26 mouse cellular contexts compared by ENCODE assay signal in the genomic region with DNA sequence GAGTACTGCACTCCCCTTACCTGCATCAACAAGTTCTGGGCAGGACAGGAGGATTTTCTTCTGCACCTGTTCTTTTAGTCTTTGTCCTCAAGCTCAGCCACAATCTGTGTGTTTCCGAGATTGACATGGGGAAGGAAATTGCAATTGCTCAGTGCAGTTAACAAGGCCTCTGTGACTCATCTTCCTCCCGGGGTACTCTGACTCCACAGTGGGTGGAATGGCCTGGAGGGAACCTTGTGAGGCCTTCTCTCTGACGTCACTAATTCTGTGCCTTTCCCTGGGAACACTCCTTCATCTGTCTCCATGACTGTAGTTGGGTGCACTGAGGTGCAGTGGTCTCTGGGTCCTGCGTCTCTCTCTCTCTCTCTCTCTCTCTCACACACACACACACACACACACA. TPM values are rescaled to one million over a fixed set of nuclear protein-coding genes. Genes with fewer than 3 reads are reported as not detected.
DNase-seq lines count a peak whose midpoint lies in the region; ATAC-seq and TF ChIP-seq lines count a peak whose summit lies in the region.
"Had no signal": no experiment of that assay in that cellular context is flagged by ENCODE, and none has a peak within 500 bp of the region (broad histone marks: within the 10 kb centered on the region; RNA-seq: fewer than 3 reads in every experiment).

No protein-coding gene starts in this region.

- no peaks in the 10 kb centered on the region for H3K36me3 ChIP-seq in midbrain, embryonic 11.5 days (ENCODE audit: control insufficient read depth, insufficient read depth, low read length)
- H3K36me3 ChIP-seq in midbrain, embryonic 16.5 days (ENCODE audit: control insufficient read depth, insufficient read depth, low read length), result no peaks in the 10 kb centered on the region
- H3K36me3 ChIP-seq in C2C12 (ENCODE audit: control insufficient read depth, insufficient read depth), result no peaks in the 10 kb centered on the region
- H3K36me3 ChIP-seq in kidney, embryonic 15.5 days, result no peaks in the 10 kb centered on the region
- H3K36me3 ChIP-seq: heart, embryonic 10.5 days; heart, embryonic 15.5 days; liver, embryonic 12.5 days; midbrain, embryonic 10.5 days; neural tube, embryonic 12.5 days had no signal

- no peak for ATAC-seq in midbrain, embryonic 11.5 days (ENCODE audit: low FRiP score)
- no peak for ATAC-seq in midbrain, embryonic 16.5 days
- ATAC-seq in erythroid progenitor cell, adult 5-6 weeks (replicated peaks; ENCODE audit: low FRiP score, poor library complexity, severe bottlenecking), result no peak
- ATAC-seq in kidney, embryonic 15.5 days (replicated peaks; ENCODE audit: low FRiP score), result no peak
- ATAC-seq: activated CD4-positive, CD25-positive, alpha-beta regulatory T cell, adult 4 months; CD4-positive, CD25-positive, alpha-beta regulatory T cell, adult 4 months; forebrain, embryonic 14.5 days; hindbrain, embryonic 16.5 days; liver, embryonic 12.5 days; liver, postnatal 0 days had no signal

- no peak overlapping the region for H3K9ac ChIP-seq in midbrain, embryonic 11.5 days (ENCODE audit: low read length)
- H3K9ac ChIP-seq in midbrain, embryonic 16.5 days (ENCODE audit: low read depth, low read length), result no peak overlapping the region
- H3K9ac ChIP-seq in kidney, embryonic 15.5 days, result no peak overlapping the region
- H3K9ac ChIP-seq: heart, embryonic 15.5 days; liver, embryonic 12.5 days; liver, postnatal 0 days; neural tube, embryonic 12.5 days had no signal

- no peaks in the 10 kb centered on the region for H3K79me3 ChIP-seq in C2C12 (ENCODE audit: low read depth)

- H3ac ChIP-seq in C2C12 (ENCODE audit: control insufficient read depth, insufficient read length, low read depth), result no peak overlapping the region

- H3K4me3 ChIP-seq in midbrain, embryonic 11.5 days (ENCODE audit: low read depth, low read length), result no peak overlapping the region
- H3K4me3 ChIP-seq in midbrain, embryonic 16.5 days (ENCODE audit: low read depth, low read length), result no peak overlapping the region
- no peak overlapping the region for H3K4me3 ChIP-seq in C2C12 (ENCODE audit: insufficient read depth, poor library complexity, severe bottlenecking)
- H3K4me3 ChIP-seq in kidney, embryonic 15.5 days (replicated peaks), result no peak overlapping the region
- H3K4me3 ChIP-seq: heart, embryonic 10.5 days; heart, embryonic 15.5 days; liver, embryonic 12.5 days; midbrain, embryonic 10.5 days; myocyte; neural tube, embryonic 12.5 days had no signal

- no peak overlapping the region for H3K27ac ChIP-seq in midbrain, embryonic 11.5 days (ENCODE audit: low read depth, low read length)
- H3K27ac ChIP-seq in midbrain, embryonic 16.5 days (ENCODE audit: low read length), result no peak overlapping the region; the same call in 1 of the 2 replicates
- H3K27ac ChIP-seq in kidney, embryonic 15.5 days, result no peak overlapping the region
- H3K27ac ChIP-seq: heart, embryonic 10.5 days; heart, embryonic 15.5 days; kidney, postnatal 0 days; liver, embryonic 12.5 days; midbrain, embryonic 10.5 days; neural tube, embryonic 12.5 days had no signal

- 80% methylated on average over 4 of the region's 4 CpGs for WGBS in midbrain, embryonic 11.5 days
- 86% methylated on average over 4 of the region's 4 CpGs for WGBS in midbrain, embryonic 16.5 days
- 75% methylated on average over 4 of the region's 4 CpGs for WGBS in kidney, embryonic 15.5 days

- H3K27me3 ChIP-seq in midbrain, embryonic 11.5 days (ENCODE audit: control insufficient read depth, insufficient read depth, low read length), result no peaks in the 10 kb centered on the region
- no peaks in the 10 kb centered on the region for H3K27me3 ChIP-seq in midbrain, embryonic 16.5 days (ENCODE audit: control insufficient read depth, insufficient read depth, low read depth, low read length)
- H3K27me3 ChIP-seq in C2C12 (ENCODE audit: control insufficient read depth, insufficient read depth, insufficient read length), result no peaks in the 10 kb centered on the region
- no peaks in the 10 kb centered on the region for H3K27me3 ChIP-seq in kidney, embryonic 15.5 days
- H3K27me3 ChIP-seq: heart, embryonic 15.5 days; liver, embryonic 12.5 days; neural tube, embryonic 12.5 days had no signal

- H3K79me2 ChIP-seq in C2C12 (ENCODE audit: control insufficient read depth, insufficient read depth), result no peaks in the 10 kb centered on the region

- H3K4me1 ChIP-seq in midbrain, embryonic 11.5 days (ENCODE audit: control insufficient read depth, insufficient read depth, low read length), result peaks cover 17% of the 10 kb centered on the region
- peaks cover 32% of the 10 kb centered on the region for H3K4me1 ChIP-seq in midbrain, embryonic 16.5 days (ENCODE audit: control insufficient read depth, insufficient read depth, low read length)
- peaks cover 20% of the 10 kb centered on the region for H3K4me1 ChIP-seq in kidney, embryonic 15.5 days

- no peak overlapping the region for H3K4me2 ChIP-seq in midbrain, embryonic 11.5 days
- no peak overlapping the region for H3K4me2 ChIP-seq in midbrain, embryonic 16.5 days (ENCODE audit: low read length)
- no peak overlapping the region for H3K4me2 ChIP-seq in kidney, embryonic 15.5 days
- H3K4me2 ChIP-seq: heart, embryonic 15.5 days; liver, embryonic 12.5 days; neural tube, embryonic 12.5 days had no signal

- no peak for TF ChIP-seq CTCF in C2C12 (IDR thresholded peaks at IDR 0.05; ENCODE audit: control insufficient read depth, insufficient read depth, insufficient read length)

- DNase-seq in midbrain, embryonic 11.5 days (ENCODE audit: low spot score, missing footprints), result peak; percentile 37
- peak; percentile 69 for DNase-seq in brain, adult 2 months (ENCODE audit: low read depth, low spot score)
- no peak for DNase-seq in urinary bladder, postnatal 36 days (ENCODE audit: low spot score in 2 of 2)
- DNase-seq: cerebellum, adult 11 months; cerebellum, adult 9-10 months; cerebellum, postnatal 36 days; gastrocnemius, postnatal 14 days; heart, adult 11 months; kidney, adult 2 months; layer of hippocampus, adult 9-11 months; liver, postnatal 0 days had no signal

- H3K9me3 ChIP-seq in midbrain, embryonic 11.5 days (ENCODE audit: control insufficient read depth, low read length), result no peaks in the 10 kb centered on the region
- no peaks in the 10 kb centered on the region for H3K9me3 ChIP-seq in midbrain, embryonic 16.5 days (replicated peaks; ENCODE audit: control insufficient read depth, low read length, poor library complexity, severe bottlenecking)
- H3K9me3 ChIP-seq in kidney, embryonic 15.5 days (replicated peaks), result no peaks in the 10 kb centered on the region
- H3K9me3 ChIP-seq: heart, embryonic 10.5 days; heart, embryonic 15.5 days; liver, embryonic 12.5 days; midbrain, embryonic 10.5 days; neural tube, embryonic 12.5 days had no signal

TF ChIP-seq in C2C12, 6 proteins besides CTCF, POLR2A, EP300 and RAD21:
- TF ChIP-seq MAX (IDR thresholded peaks at IDR 0.05) (no peak), FOSL1 (IDR thresholded peaks at IDR 0.05; ENCODE audit: insufficient read depth, low read length, poor library complexity, severe bottlenecking) (no peak), CEBPB (IDR thresholded peaks at IDR 0.05; ENCODE audit: low read depth) (no peak), MYOG (IDR thresholded peaks at IDR 0.05; ENCODE audit: control insufficient read depth, extremely low read depth, insufficient read length) (no peak), USF1 (IDR thresholded peaks at IDR 0.05; ENCODE audit: low read depth) (no peak), MYOD1 (IDR thresholded peaks at IDR 0.05; ENCODE audit: control insufficient read depth, insufficient read length, low read depth) (peak; percentile 32)

RNA-seq across cellular contexts. Expression of a gene that starts 41.4 kb away (rescaled TPM):
- polyA plus RNA-seq in midbrain, embryonic 11.5 days (2014; fragmentation: Nextera tagmentation; extraction: Ambion mirVana), result 44.7 and 57.8 TPM in 2 replicates
- 44.7 and 50.8 TPM in 2 replicates for polyA plus RNA-seq in midbrain, embryonic 16.5 days (2015; fragmentation: Nextera tagmentation; extraction: Ambion mirVana)
- polyA plus RNA-seq in C2C12 (2012; fragmentation: generic; extraction: Trizol), result 15.8 TPM
- total RNA-seq in erythroid progenitor cell, adult 5-6 weeks (2015; ENCODE audit: low replicate concordance), result 35.2 and 38.6 TPM in 2 replicates
- total RNA-seq in erythroid progenitor cell, adult 5-6 weeks (2017; ENCODE audit: low replicate concordance), result 41.8 and 57.6 TPM in 2 replicates
- polyA plus RNA-seq in kidney, embryonic 15.5 days (2015; fragmentation: Nextera tagmentation; extraction: Ambion mirVana), result 52.3 and 57.0 TPM in 2 replicates

Comparison
In these comparisons a context has a peak if more than half of its experiments do, and no peak if none do; other contexts are left out.
1. DNase-seq: peak in midbrain, embryonic 11.5 days (single experiment) and brain, adult 2 months (single experiment); none in urinary bladder, postnatal 36 days (0 of 2).